Mouse (Mus musculus) embryonic facial prominence, embryonic 14.5 days (tissue): ENCODE measurements around the gene Rsrc1. TPM values are rescaled to one million over a fixed set of nuclear protein-coding genes. Genes with fewer than 3 reads are reported as not detected.

Experiments used
- ATAC-seq: fragments of 200-750 bp; cut with Nextera tagmentation; 2 replicates; pipeline ENCODE4 v1.8.0; 2017; ENCODE audit warnings: low read depth, moderate number of reproducible peaks, moderate TSS enrichment
- DNase-seq: peaks from one replicate; pipeline ENCODE4 v3.0.0-alpha.2; 2015; ENCODE audit warnings: low spot score
- H3K27ac ChIP-seq: fragments of 300-500 bp; sonication (generic); replicated peaks from 2 replicates; pipeline ENCODE4 v1.5.1; 2014; ENCODE audit warnings: low read depth, mild to moderate bottlenecking, low read length, moderate library complexity
- H3K27me3 ChIP-seq: fragments of 300-500 bp; sonication (generic); replicated peaks from 2 replicates; pipeline ENCODE4 v1.6.1; 2014; ENCODE audit warnings: low read length; ENCODE audit not compliant: control insufficient read depth, insufficient read depth
- H3K36me3 ChIP-seq: fragments of 300-500 bp; sonication (generic); 2 replicates; pipeline ENCODE4 v1.6.1; 2014; ENCODE audit warnings: low read length, mixed read lengths; ENCODE audit not compliant: control insufficient read depth, insufficient read depth
- H3K4me1 ChIP-seq: fragments of 300-500 bp; sonication (generic); 2 replicates; pipeline ENCODE4 v1.6.1; 2014; ENCODE audit warnings: antibody characterized with exemption, low read length; ENCODE audit not compliant: control insufficient read depth, insufficient read depth
- H3K4me2 ChIP-seq: fragments of 300-500 bp; sonication (generic); 2 replicates; pipeline ENCODE4 v1.6.1; 2014; ENCODE audit warnings: low read depth, mild to moderate bottlenecking, low read length, moderate library complexity, mixed read lengths
- H3K4me3 ChIP-seq: fragments of 300-500 bp; sonication (generic); 2 replicates; pipeline ENCODE4 v1.5.1; 2014; ENCODE audit warnings: low read depth, mild to moderate bottlenecking, low read length
- H3K9ac ChIP-seq: fragments of 300-500 bp; sonication (generic); 2 replicates; pipeline ENCODE4 v1.6.1; 2014; ENCODE audit warnings: low read depth, mild to moderate bottlenecking, low read length, moderate library complexity, mixed read lengths
- H3K9me3 ChIP-seq: fragments of 300-500 bp; sonication (generic); 2 replicates; pipeline ENCODE4 v1.6.1; 2016; ENCODE audit warnings: low read length; ENCODE audit not compliant: control insufficient read depth
- WGBS: fragments of 180-500 bp; shearing (Covaris S2); extraction: QIAGEN DNeasy Blood & Tissue Kit; methylation state at CpG from one replicate; pipeline ENCODE4 v1.1.7; 2014; 5-methylcytosine and 5-hydroxymethylcytosine counted together
- polyA plus RNA-seq: library from polyadenylated mRNA; unstranded; fragments of >200 nt; fragmentation: Nextera tagmentation; extraction: Ambion mirVana; gene quantifications from 2 replicates; pipeline ENCODE4 v1.2.1, GENCODE M21; 2014

The Rsrc1 gene
- 36.6 and 37.0 TPM in 2 replicates for polyA plus RNA-seq

DNA sequence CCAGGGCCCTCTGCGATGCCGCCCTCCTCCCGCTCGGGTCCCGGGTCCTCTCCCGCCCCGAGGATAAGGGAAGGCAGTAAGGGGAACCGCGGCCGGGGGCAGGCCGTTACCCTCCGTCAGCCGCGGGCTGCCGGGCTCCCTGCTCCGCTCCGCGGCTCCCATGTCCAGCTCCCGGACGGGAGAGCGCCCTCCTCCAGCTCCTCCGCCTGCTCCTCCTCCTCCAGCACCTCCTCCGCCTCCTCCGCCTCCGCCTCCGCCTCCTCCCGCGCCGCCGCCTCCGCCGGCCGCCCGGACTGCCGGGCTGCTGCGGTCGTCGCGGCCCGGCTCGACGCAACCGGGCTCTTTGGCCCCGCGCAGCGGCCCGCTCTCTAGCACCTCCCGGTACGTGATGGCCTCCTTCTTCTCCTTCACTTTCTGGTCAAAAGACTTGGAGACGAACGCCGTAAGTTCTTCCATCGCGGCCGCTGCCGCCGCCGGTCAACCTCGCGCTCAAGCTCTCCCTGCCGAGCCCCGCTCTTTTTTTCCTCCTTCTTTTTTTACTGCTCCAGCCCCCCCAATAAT, at the start of gene Rsrc1:
Rsrc1 (plus strand) TSS at position 290 of the 561 bp plus-strand sequence.
- peak within 1 kb of the TSS; percentile 85 for H3K4me2 ChIP-seq
- no peaks in the 10 kb centered on the region for H3K9me3 ChIP-seq
- H3K4me3 ChIP-seq: peak within 1 kb of the TSS; percentile 65
- H3K27ac ChIP-seq: peak within 1 kb of the TSS; percentile 83
- ATAC-seq: peak; percentile 30; the same call in 1 of the 2 replicates
- no peaks in the 10 kb centered on the region for H3K36me3 ChIP-seq
- 0 out of 2 replicates have a peak, but pooled peaks cover 6% of the 10 kb centered on the region for H3K4me1 ChIP-seq
- H3K9ac ChIP-seq: peak within 1 kb of the TSS; percentile 79
- under 1% methylated on average over 26 of the region's 62 CpGs for WGBS
- H3K27me3 ChIP-seq: peaks cover 73% of the 10 kb centered on the region
- peak; percentile 72 for DNase-seq

- no peak overlapping the region for H3K4me3 ChIP-seq
- no peaks in the 10 kb centered on the region for H3K4me1 ChIP-seq
- H3K27ac ChIP-seq: no peak overlapping the region
- H3K4me2 ChIP-seq: no peak overlapping the region
- 70% methylated on average over 10 of the region's 10 CpGs for WGBS
- H3K9me3 ChIP-seq: no peaks in the 10 kb centered on the region
- ATAC-seq (no peak), DNase-seq (no peak)
- no peaks in the 10 kb centered on the region for H3K36me3 ChIP-seq
- H3K27me3 ChIP-seq: no peaks in the 10 kb centered on the region
- no peak overlapping the region for H3K9ac ChIP-seq
Measured at GRCm38 (mm10) chr3:66939675-66940074, 41.5 kb upstream of the Rsrc1 start.

DNA sequence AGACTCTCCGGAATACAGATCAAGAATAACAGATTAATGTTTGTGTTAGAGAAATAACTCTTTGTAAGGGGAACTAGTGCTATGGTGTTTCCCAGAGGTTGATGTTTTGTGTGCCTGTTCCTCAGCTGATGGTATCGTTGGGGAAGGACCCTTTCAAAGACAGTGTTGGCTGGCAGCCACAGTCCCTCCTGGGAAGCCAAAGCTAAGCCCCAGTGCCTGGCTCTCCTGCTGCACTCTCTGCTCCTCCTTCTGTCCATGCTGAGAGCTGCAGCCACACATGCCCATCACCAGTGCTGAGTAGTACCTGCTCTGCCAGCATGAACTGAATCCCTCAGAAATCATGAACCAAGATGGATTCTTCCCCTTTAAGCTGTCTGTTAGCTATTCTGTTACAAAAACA, 26.1 kb upstream of the Rsrc1 start:
- WGBS: 49% methylated on average over 2 of the region's 2 CpGs
- Histone ChIP-seq H3K36me3 (no peaks in the 10 kb centered on the region), H3K27ac (no peak overlapping the region), H3K4me3 (no peak overlapping the region), H3K4me1 (no peaks in the 10 kb centered on the region), H3K9ac (no peak overlapping the region), H3K4me2 (no peak overlapping the region), H3K27me3 (no peaks in the 10 kb centered on the region), H3K9me3 (no peaks in the 10 kb centered on the region)
- DNase-seq (no peak), ATAC-seq (no peak)

GRCm38 (mm10) chr3:66959972-66960371, 21.2 kb upstream of the Rsrc1 start:
- Histone ChIP-seq H3K4me1 (no peaks in the 10 kb centered on the region), H3K4me3 (no peak overlapping the region), H3K27ac (no peak overlapping the region), H3K36me3 (no peaks in the 10 kb centered on the region), H3K9me3 (no peaks in the 10 kb centered on the region), H3K4me2 (no peak overlapping the region), H3K9ac (no peak overlapping the region), H3K27me3 (0 out of 2 replicates have a peak, but pooled peaks cover 5% of the 10 kb centered on the region)
- ATAC-seq (no peak), DNase-seq (no peak)
- 54% methylated on average over 5 of the region's 5 CpGs for WGBS

DNA sequence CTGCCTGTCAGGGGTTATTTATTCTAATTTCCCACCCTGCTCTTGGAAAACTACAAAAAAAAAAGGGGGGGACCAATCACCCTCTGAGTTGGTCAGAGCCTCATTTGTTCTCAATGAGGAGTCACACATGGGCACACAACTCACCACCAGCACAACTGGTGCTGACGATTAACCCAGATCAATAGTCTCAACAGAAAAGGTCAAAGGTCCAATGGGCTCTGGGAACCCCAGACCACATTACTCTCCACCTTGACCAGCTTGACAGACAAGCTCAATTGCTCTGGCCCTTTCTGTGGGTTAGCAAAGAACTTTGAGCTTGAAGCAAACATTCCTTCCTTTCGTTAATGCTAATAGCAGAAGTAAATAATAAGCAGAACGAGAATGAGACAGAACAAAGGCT, 16.3 kb upstream of the Rsrc1 start:
- Histone ChIP-seq H3K27me3 (peaks cover 21% of the 10 kb centered on the region), H3K4me1 (0 out of 2 replicates have a peak, but pooled peaks cover under 1% of the 10 kb centered on the region), H3K27ac (no peak overlapping the region), H3K9me3 (no peaks in the 10 kb centered on the region), H3K9ac (no peak overlapping the region), H3K36me3 (no peaks in the 10 kb centered on the region), H3K4me3 (no peak overlapping the region), H3K4me2 (no peak overlapping the region)
- no peak for DNase-seq
- 43% methylated on average over 3 of the region's 3 CpGs for WGBS
- ATAC-seq: no peak

DNA sequence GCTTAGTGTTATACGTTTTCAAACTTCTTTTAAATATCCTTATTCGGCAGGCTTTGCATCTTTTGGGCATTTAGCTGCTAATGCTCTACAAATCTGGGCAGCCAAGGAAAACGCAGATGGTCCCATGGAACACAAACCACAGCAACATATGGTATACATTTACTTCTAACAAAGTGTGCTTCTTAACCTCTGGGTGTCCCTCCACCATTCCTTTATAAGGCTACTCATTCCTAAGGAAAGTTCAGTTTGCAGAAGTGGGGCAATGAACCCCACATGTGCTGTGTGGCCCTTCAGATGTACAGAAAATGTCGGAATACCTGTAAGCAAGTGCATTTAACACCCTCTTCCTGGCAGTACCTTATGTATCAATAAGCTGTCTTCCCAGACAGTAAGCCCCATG, 13.7 kb upstream of the Rsrc1 start:
- H3K27me3 ChIP-seq: peaks cover 46% of the 10 kb centered on the region
- no peak overlapping the region for H3K4me2 ChIP-seq
- no peak overlapping the region for H3K9ac ChIP-seq
- H3K9me3 ChIP-seq: no peaks in the 10 kb centered on the region
- 22% methylated on average over 4 of the region's 4 CpGs for WGBS
- H3K4me1 ChIP-seq: peaks cover 13% of the 10 kb centered on the region; the same call in 1 of the 2 replicates
- H3K27ac ChIP-seq: no peak overlapping the region
- H3K36me3 ChIP-seq: no peaks in the 10 kb centered on the region
- ATAC-seq (no peak), DNase-seq (peak; percentile 50)
- no peak overlapping the region for H3K4me3 ChIP-seq

DNA sequence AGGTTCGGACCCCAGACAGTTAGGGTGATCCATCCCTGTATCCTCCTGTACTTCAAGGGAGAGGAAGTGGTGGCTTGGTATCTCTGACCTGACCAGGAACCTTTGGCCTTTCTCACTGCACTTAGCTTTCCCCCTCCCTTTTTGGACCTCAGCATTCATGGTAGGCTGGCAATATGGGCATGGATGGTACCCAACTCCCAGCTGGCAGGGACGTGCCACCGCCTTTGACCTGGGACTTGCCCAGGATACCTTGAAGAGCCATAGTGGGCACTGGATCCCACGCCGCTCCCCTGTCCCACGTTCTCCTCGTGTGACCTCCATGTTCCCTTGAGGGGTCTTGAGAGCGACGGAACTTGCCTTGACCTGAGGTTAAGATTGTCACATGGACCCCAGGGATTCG, 10.9 kb upstream of the Rsrc1 start:
- DNase-seq: no peak

GRCm38 (mm10) chr3:66970661-66971331, 10.4 kb upstream of the Rsrc1 start:
- H3K4me3 ChIP-seq: peak overlapping the region; percentile 18
- no peaks in the 10 kb centered on the region for H3K9me3 ChIP-seq
- ATAC-seq (no peak), DNase-seq (peak; percentile 51)
- H3K4me1 ChIP-seq: peaks cover 20% of the 10 kb centered on the region; the same call in 1 of the 2 replicates
- H3K27ac ChIP-seq: 0 out of 2 replicates have a peak overlapping the region, but pooled peaks have one; percentile 7
- 2% methylated on average over 28 of the region's 29 CpGs for WGBS
- H3K9ac ChIP-seq: peak overlapping the region; percentile 5; the same call in 1 of the 2 replicates
- H3K27me3 ChIP-seq: peaks cover 68% of the 10 kb centered on the region
- H3K36me3 ChIP-seq: no peaks in the 10 kb centered on the region
- H3K4me2 ChIP-seq: peak overlapping the region; percentile 44

More for the DNA sequence above, 10.9 kb upstream of the Rsrc1 start:
- Histone ChIP-seq H3K4me3 (0 out of 2 replicates have a peak overlapping the region, but pooled peaks have one; percentile 18), H3K9ac (no peak overlapping the region), H3K27me3 (peaks cover 65% of the 10 kb centered on the region), H3K4me1 (peaks cover 20% of the 10 kb centered on the region; the same call in 1 of the 2 replicates), H3K27ac (peak overlapping the region; percentile 7; the same call in 1 of the 2 replicates), H3K36me3 (no peaks in the 10 kb centered on the region), H3K4me2 (peak overlapping the region; percentile 44), H3K9me3 (no peaks in the 10 kb centered on the region)
- no peak for ATAC-seq
- 5% methylated on average over 10 of the region's 10 CpGs for WGBS
